ENCODE assay signal across 8 mouse cellular contexts in genomic region chr9:108104766-108105548, GRCm38 (mm10). TPM values are rescaled to one million over a fixed set of nuclear protein-coding genes. Genes with fewer than 3 reads are reported as not detected.
DNase-seq lines count a peak whose midpoint lies in the region; ATAC-seq and TF ChIP-seq lines count a peak whose summit lies in the region.

No protein-coding gene starts in this region.

- H3K9ac ChIP-seq in lung, postnatal 0 days (replicated peaks; ENCODE audit: low read depth), result no peak overlapping the region
- peak overlapping the region; percentile 7; the same call in 1 of the 2 replicates for H3K9ac ChIP-seq in hindbrain, embryonic 11.5 days (ENCODE audit: low read depth, low read length)
- H3K9ac ChIP-seq in midbrain, embryonic 11.5 days (ENCODE audit: low read length), result peak overlapping the region; percentile 49

- H3K9me3 ChIP-seq in lung, postnatal 0 days (ENCODE audit: low read length), result no peaks in the 10 kb centered on the region
- H3K9me3 ChIP-seq in hindbrain, embryonic 11.5 days (ENCODE audit: control insufficient read depth, low read length), result no peaks in the 10 kb centered on the region
- no peaks in the 10 kb centered on the region for H3K9me3 ChIP-seq in midbrain, embryonic 11.5 days (ENCODE audit: control insufficient read depth, low read length)

- no peaks in the 10 kb centered on the region for H3K36me3 ChIP-seq in lung, postnatal 0 days (ENCODE audit: insufficient read depth, low read length)
- no peaks in the 10 kb centered on the region for H3K36me3 ChIP-seq in hindbrain, embryonic 11.5 days (ENCODE audit: control insufficient read depth, insufficient read depth, low read length)
- no peaks in the 10 kb centered on the region for H3K36me3 ChIP-seq in midbrain, embryonic 11.5 days (ENCODE audit: control insufficient read depth, insufficient read depth, low read length)

- no peak overlapping the region for H3K4me2 ChIP-seq in lung, postnatal 0 days (replicated peaks; ENCODE audit: low read depth, low read length)
- H3K4me2 ChIP-seq in hindbrain, embryonic 11.5 days (replicated peaks; ENCODE audit: low read depth, low read length), result 0 out of 2 replicates have a peak overlapping the region, but pooled peaks have one; percentile 14
- H3K4me2 ChIP-seq in midbrain, embryonic 11.5 days, result no peak overlapping the region

- no peak overlapping the region for H3K4me3 ChIP-seq in lung, postnatal 0 days (ENCODE audit: low read depth, low read length)
- no peak overlapping the region for H3K4me3 ChIP-seq in lung, adult 2 months (replicated peaks; ENCODE audit: extremely low read depth, low read depth, low read length)
- peak overlapping the region; percentile 53 for H3K4me3 ChIP-seq in bone marrow macrophage, adult 2 months (ENCODE audit: insufficient read depth, low read length)
- no peak overlapping the region for H3K4me3 ChIP-seq in hindbrain, embryonic 11.5 days (ENCODE audit: low read depth, low read length)
- H3K4me3 ChIP-seq in midbrain, embryonic 11.5 days (ENCODE audit: low read depth, low read length), result no peak overlapping the region

- H3K27me3 ChIP-seq in lung, postnatal 0 days (replicated peaks; ENCODE audit: insufficient read depth, low read length), result no peaks in the 10 kb centered on the region
- H3K27me3 ChIP-seq in hindbrain, embryonic 11.5 days (ENCODE audit: control insufficient read depth, insufficient read depth, low read length), result no peaks in the 10 kb centered on the region
- H3K27me3 ChIP-seq in midbrain, embryonic 11.5 days (ENCODE audit: control insufficient read depth, insufficient read depth, low read length), result no peaks in the 10 kb centered on the region

- no peak for TF ChIP-seq POLR2A in lung, adult 2 months (IDR thresholded peaks at IDR 0.05; ENCODE audit: borderline replicate concordance, extremely low read depth, low read depth, low read length)
- TF ChIP-seq POLR2A in bone marrow macrophage, adult 2 months (IDR thresholded peaks at IDR 0.05; ENCODE audit: borderline replicate concordance, low read depth, low read length), result no peak

- WGBS in lung, postnatal 0 days, result 52% methylated on average over 30 of the region's 31 CpGs
- 55% methylated on average over 31 of the region's 31 CpGs for WGBS in lung, adult 2 months
- 34% methylated on average over 30 of the region's 31 CpGs for WGBS in hindbrain, embryonic 11.5 days
- 33% methylated on average over 31 of the region's 31 CpGs for WGBS in midbrain, embryonic 11.5 days

- no peak overlapping the region for H3K27ac ChIP-seq in lung, postnatal 0 days (ENCODE audit: low read length)
- H3K27ac ChIP-seq in bone marrow macrophage, adult 2 months (ENCODE audit: insufficient read depth, low read depth, low read length), result 0 out of 2 replicates have a peak overlapping the region, but pooled peaks have one; percentile 27
- H3K27ac ChIP-seq in hindbrain, embryonic 11.5 days (ENCODE audit: low read depth, low read length), result no peak overlapping the region
- H3K27ac ChIP-seq in midbrain, embryonic 11.5 days (ENCODE audit: low read depth, low read length), result no peak overlapping the region

- no peak for TF ChIP-seq EP300 in lung, postnatal 0 days (IDR thresholded peaks at IDR 0.05)

- no peaks in the 10 kb centered on the region for H3K4me1 ChIP-seq in lung, postnatal 0 days (ENCODE audit: insufficient read depth, low read depth, low read length)
- H3K4me1 ChIP-seq in lung, adult 2 months (ENCODE audit: control insufficient read depth, insufficient read depth, low read length), result no peaks in the 10 kb centered on the region
- H3K4me1 ChIP-seq in bone marrow macrophage, adult 2 months (ENCODE audit: control insufficient read depth, insufficient read depth, low read length), result peaks cover 39% of the 10 kb centered on the region
- H3K4me1 ChIP-seq in hindbrain, embryonic 11.5 days (replicated peaks; ENCODE audit: control insufficient read depth, insufficient read depth, low read length), result peaks cover 5% of the 10 kb centered on the region; the same call in 1 of the 2 replicates
- peaks cover 2% of the 10 kb centered on the region; the same call in 1 of the 2 replicates for H3K4me1 ChIP-seq in midbrain, embryonic 11.5 days (ENCODE audit: control insufficient read depth, insufficient read depth, low read length)

- DNase-seq in lung, postnatal 0 days (ENCODE audit: low spot score), result no peak
- no peak for DNase-seq in lung, adult 2 months
- peak; percentile 36 for DNase-seq in hindbrain, embryonic 11.5 days (ENCODE audit: low spot score)
- DNase-seq in midbrain, embryonic 11.5 days (ENCODE audit: low spot score, missing footprints), result peak; percentile 86
- DNase-seq in right cerebral cortex, postnatal 10 days (ENCODE audit: low spot score in 2 of 2), result no peak
- no peak for DNase-seq in layer of hippocampus, adult 18-20 months (ENCODE audit: low spot score in 2 of 2)
- DNase-seq in frontal cortex, postnatal 10 days (ENCODE audit: low spot score in 2 of 2), result no peak

- no peak for TF ChIP-seq CTCF in lung, postnatal 0 days (IDR thresholded peaks at IDR 0.05)
- no peak for TF ChIP-seq CTCF in lung, adult 2 months (IDR thresholded peaks at IDR 0.05; ENCODE audit: insufficient read depth, low read length)
- no peak for TF ChIP-seq CTCF in bone marrow macrophage, adult 2 months (IDR thresholded peaks at IDR 0.05; ENCODE audit: low read depth, low read length)

- 0 out of 2 replicates have a peak, but pooled peaks have one; percentile 32 for ATAC-seq in lung, postnatal 0 days
- ATAC-seq in hindbrain, embryonic 11.5 days (ENCODE audit: low FRiP score), result peak; percentile 25; the same call in 1 of the 2 replicates
- ATAC-seq in midbrain, embryonic 11.5 days (ENCODE audit: low FRiP score), result peak; percentile 42; the same call in 1 of the 2 replicates

RNA-seq across cellular contexts. Expression of gene Apeh, which starts 10.6 kb away (rescaled TPM):
- polyA plus RNA-seq in lung, postnatal 0 days (2015; fragmentation: Nextera tagmentation; extraction: Ambion mirVana), result 29.3 and 34.6 TPM in 2 replicates
- 64.7 and 74.8 TPM in 2 replicates for polyA plus RNA-seq in lung, adult 2 months (2012; rRNA removed)
- 52.2 and 52.7 TPM in 2 replicates for polyA plus RNA-seq in bone marrow macrophage, adult 2 months (2012; ENCODE audit: insufficient read depth, insufficient read length, missing spikeins)
- 54.3 and 55.3 TPM in 2 replicates for polyA plus RNA-seq in hindbrain, embryonic 11.5 days (2014; fragmentation: Nextera tagmentation; extraction: Ambion mirVana)
- 53.0 and 67.3 TPM in 2 replicates for polyA plus RNA-seq in midbrain, embryonic 11.5 days (2014; fragmentation: Nextera tagmentation; extraction: Ambion mirVana)
- total RNA-seq in layer of hippocampus, adult 18-20 months (2021), result 10 to 100 TPM; 27.0 to 35.7 TPM

RNA-seq across cellular contexts. Expression of gene Rnf123, which starts 21.8 kb away (rescaled TPM):
- 19.7 and 20.4 TPM in 2 replicates for polyA plus RNA-seq in lung, postnatal 0 days (2015; fragmentation: Nextera tagmentation; extraction: Ambion mirVana)
- 78.6 and 88.0 TPM in 2 replicates for polyA plus RNA-seq in lung, adult 2 months (2012; rRNA removed)
- 23.5 and 24.9 TPM in 2 replicates for polyA plus RNA-seq in bone marrow macrophage, adult 2 months (2012; ENCODE audit: insufficient read depth, insufficient read length, missing spikeins)
- 24.3 and 26.5 TPM in 2 replicates for polyA plus RNA-seq in hindbrain, embryonic 11.5 days (2014; fragmentation: Nextera tagmentation; extraction: Ambion mirVana)
- polyA plus RNA-seq in midbrain, embryonic 11.5 days (2014; fragmentation: Nextera tagmentation; extraction: Ambion mirVana), result 27.2 and 29.2 TPM in 2 replicates
- 100 to 1,000 TPM in 1 of 2 experiments, 10 to 100 TPM in 1; 87.8 to 104 TPM for total RNA-seq in layer of hippocampus, adult 18-20 months (2021)

RNA-seq across cellular contexts. Expression of gene Mst1, which starts 24.7 kb away (rescaled TPM):
- 0.62 and 1.1 TPM in 2 replicates for polyA plus RNA-seq in lung, postnatal 0 days (2015; fragmentation: Nextera tagmentation; extraction: Ambion mirVana)
- polyA plus RNA-seq in lung, adult 2 months (2012; rRNA removed), result 1.5 and 2.5 TPM in 2 replicates
- polyA plus RNA-seq in bone marrow macrophage, adult 2 months (2012; ENCODE audit: insufficient read depth, insufficient read length, missing spikeins), result not detected in 2 replicates
- polyA plus RNA-seq in hindbrain, embryonic 11.5 days (2014; fragmentation: Nextera tagmentation; extraction: Ambion mirVana), result 0.25 TPM in 2 replicates
- 0.47 and 0.78 TPM in 2 replicates for polyA plus RNA-seq in midbrain, embryonic 11.5 days (2014; fragmentation: Nextera tagmentation; extraction: Ambion mirVana)
- not detected for total RNA-seq in layer of hippocampus, adult 18-20 months (2021)

RNA-seq across cellular contexts. Expression of gene Amigo3, which starts 52.0 kb away (rescaled TPM):
- 1.6 and 1.7 TPM in 2 replicates for polyA plus RNA-seq in lung, postnatal 0 days (2015; fragmentation: Nextera tagmentation; extraction: Ambion mirVana)
- 2.3 and 3.2 TPM in 2 replicates for polyA plus RNA-seq in lung, adult 2 months (2012; rRNA removed)
- 0.79 and 1.0 TPM in 2 replicates for polyA plus RNA-seq in bone marrow macrophage, adult 2 months (2012; ENCODE audit: insufficient read depth, insufficient read length, missing spikeins)
- polyA plus RNA-seq in hindbrain, embryonic 11.5 days (2014; fragmentation: Nextera tagmentation; extraction: Ambion mirVana), result 1.6 and 1.8 TPM in 2 replicates
- polyA plus RNA-seq in midbrain, embryonic 11.5 days (2014; fragmentation: Nextera tagmentation; extraction: Ambion mirVana), result 1.5 and 2.0 TPM in 2 replicates
- total RNA-seq in layer of hippocampus, adult 18-20 months (2021), result 1 to 10 TPM; 2.3 to 2.5 TPM

RNA-seq across cellular contexts. Expression of gene Gmppb, which starts 55.9 kb away (rescaled TPM):
- 25.5 and 26.5 TPM in 2 replicates for polyA plus RNA-seq in lung, postnatal 0 days (2015; fragmentation: Nextera tagmentation; extraction: Ambion mirVana)
- polyA plus RNA-seq in lung, adult 2 months (2012; rRNA removed), result 14.6 and 20.3 TPM in 2 replicates
- polyA plus RNA-seq in bone marrow macrophage, adult 2 months (2012; ENCODE audit: insufficient read depth, insufficient read length, missing spikeins), result 6.7 and 7.1 TPM in 2 replicates
- 18.9 and 20.4 TPM in 2 replicates for polyA plus RNA-seq in hindbrain, embryonic 11.5 days (2014; fragmentation: Nextera tagmentation; extraction: Ambion mirVana)
- 18.3 and 19.2 TPM in 2 replicates for polyA plus RNA-seq in midbrain, embryonic 11.5 days (2014; fragmentation: Nextera tagmentation; extraction: Ambion mirVana)
- total RNA-seq in layer of hippocampus, adult 18-20 months (2021), result 10 to 100 TPM; 15.5 to 17.2 TPM

Comparison
In these comparisons a context has a peak if more than half of its experiments do, and no peak if none do; other contexts are left out.
1. DNase-seq: peak in hindbrain, embryonic 11.5 days (single experiment) and midbrain, embryonic 11.5 days (single experiment); none in lung, postnatal 0 days (single experiment), lung, adult 2 months (single experiment), right cerebral cortex, postnatal 10 days (0 of 2), layer of hippocampus, adult 18-20 months (0 of 2) and frontal cortex, postnatal 10 days (0 of 2).
2. Peak in every context shown above with its lines, with median percentiles within 50 percentile points of each other: ATAC-seq.